In genomic region chr7:111082043-111082821, GRCm38 (mm10) we compare ENCODE assay signal across 8 mouse cellular contexts. TPM values are rescaled to one million over a fixed set of nuclear protein-coding genes. Genes with fewer than 3 reads are reported as not detected.
DNase-seq lines count a peak whose midpoint lies in the region; ATAC-seq and TF ChIP-seq lines count a peak whose summit lies in the region.

No protein-coding gene starts in this region.

- peak overlapping the region; percentile 97 for H3K4me3 ChIP-seq in heart, embryonic 11.5 days (ENCODE audit: low read depth, low read length)
- H3K4me3 ChIP-seq in kidney, embryonic 16.5 days (ENCODE audit: low read length), result peak overlapping the region; percentile 95

- no peak for TF ChIP-seq CTCF in brain, embryonic 14.5 days (IDR thresholded peaks at IDR 0.05; ENCODE audit: borderline replicate concordance, extremely low read depth, insufficient read depth, insufficient read length)

- H3K27me3 ChIP-seq in heart, embryonic 11.5 days (ENCODE audit: control insufficient read depth, insufficient read depth, low read length), result no peaks in the 10 kb centered on the region
- H3K27me3 ChIP-seq in kidney, embryonic 16.5 days (ENCODE audit: insufficient read depth, low read length), result no peaks in the 10 kb centered on the region

- H3K4me1 ChIP-seq in heart, embryonic 11.5 days (ENCODE audit: control insufficient read depth, insufficient read depth, low read length), result peaks cover 9% of the 10 kb centered on the region
- peaks cover 20% of the 10 kb centered on the region for H3K4me1 ChIP-seq in kidney, embryonic 16.5 days (ENCODE audit: insufficient read depth, low read length)

- DNase-seq in B cell, adult 2 months, result peak; percentile 89 to 91
- DNase-seq in brain, embryonic 14.5 days (ENCODE audit: low read depth), result peak; percentile 89
- peak; percentile 88 for DNase-seq in liver
- peak; percentile 59 to 82 for DNase-seq in monocyte, adult 2 months (ENCODE audit: low read depth in 1 of 2, low spot score in 2 of 2)
- peak; percentile 76 to 84 for DNase-seq in spleen, postnatal 14 days (ENCODE audit: low spot score in 2 of 2)

- peak overlapping the region; percentile 82 for H3K4me2 ChIP-seq in heart, embryonic 11.5 days
- peak overlapping the region; percentile 80 for H3K4me2 ChIP-seq in kidney, embryonic 16.5 days (replicated peaks; ENCODE audit: low read depth, low read length)

- H3K9ac ChIP-seq in heart, embryonic 11.5 days (ENCODE audit: low read depth, low read length), result peak overlapping the region; percentile 100
- H3K9ac ChIP-seq in kidney, embryonic 16.5 days (replicated peaks; ENCODE audit: low read length), result peak overlapping the region; percentile 94

- H3K27ac ChIP-seq in heart, embryonic 11.5 days (ENCODE audit: low read depth, low read length), result peak overlapping the region; percentile 100
- H3K27ac ChIP-seq in kidney, embryonic 16.5 days (ENCODE audit: low read length), result peak overlapping the region; percentile 98

- under 1% methylated on average over 72 of the region's 83 CpGs for WGBS in heart, embryonic 11.5 days (ENCODE audit: insufficient replicate concordance)
- WGBS in kidney, embryonic 16.5 days, result under 1% methylated on average over 80 of the region's 83 CpGs

- no peak for TF ChIP-seq POLR2A in brain, embryonic 14.5 days (IDR thresholded peaks at IDR 0.05; ENCODE audit: borderline replicate concordance, extremely low read depth, insufficient read depth, insufficient read length, poor library complexity, severe bottlenecking)

- peak; percentile 68 for ATAC-seq in erythroblast, adult 5-6 weeks (replicated peaks; ENCODE audit: low FRiP score, poor library complexity, severe bottlenecking)
- peak; percentile 71 for ATAC-seq in heart, embryonic 11.5 days (replicated peaks; ENCODE audit: insufficient number of reproducible peaks, low FRiP score, low TSS enrichment)
- peak; percentile 72 for ATAC-seq in kidney, embryonic 16.5 days (ENCODE audit: low FRiP score, low TSS enrichment)

- H3K36me3 ChIP-seq in heart, embryonic 11.5 days (ENCODE audit: control insufficient read depth, insufficient read depth, low read length), result peaks cover 31% of the 10 kb centered on the region
- peaks cover 38% of the 10 kb centered on the region for H3K36me3 ChIP-seq in kidney, embryonic 16.5 days (ENCODE audit: insufficient read depth, low read length)

- no peaks in the 10 kb centered on the region for H3K9me3 ChIP-seq in heart, embryonic 11.5 days (replicated peaks; ENCODE audit: control insufficient read depth, low read length)
- H3K9me3 ChIP-seq in kidney, embryonic 16.5 days (ENCODE audit: low read length), result no peaks in the 10 kb centered on the region

RNA-seq across cellular contexts. Expression of gene Eif4g2, which starts 0.6 kb away (rescaled TPM):
- polyA plus RNA-seq in brain, embryonic 14.5 days (2012; rRNA removed), result 594 and 722 TPM in 2 replicates
- 361 and 474 TPM in 2 replicates for total RNA-seq in erythroblast, adult 5-6 weeks (2015; ENCODE audit: low replicate concordance)
- total RNA-seq in erythroblast, adult 5-6 weeks (2017; ENCODE audit: low replicate concordance), result 338 and 576 TPM in 2 replicates
- 884 and 1,030 TPM in 2 replicates for polyA plus RNA-seq in heart, embryonic 11.5 days (2014; fragmentation: Nextera tagmentation; extraction: Ambion mirVana)
- 856 and 968 TPM in 2 replicates for polyA plus RNA-seq in kidney, embryonic 16.5 days (2015; fragmentation: Nextera tagmentation; extraction: Ambion mirVana)

RNA-seq across cellular contexts. Expression of gene Ctr9, which starts 53.5 kb away (rescaled TPM):
- polyA plus RNA-seq in brain, embryonic 14.5 days (2012; rRNA removed), result 44.9 and 55.8 TPM in 2 replicates
- 12.7 and 17.8 TPM in 2 replicates for total RNA-seq in erythroblast, adult 5-6 weeks (2015; ENCODE audit: low replicate concordance)
- total RNA-seq in erythroblast, adult 5-6 weeks (2017; ENCODE audit: low replicate concordance), result 18.9 and 33.3 TPM in 2 replicates
- polyA plus RNA-seq in heart, embryonic 11.5 days (2014; fragmentation: Nextera tagmentation; extraction: Ambion mirVana), result 46.1 and 53.6 TPM in 2 replicates
- polyA plus RNA-seq in kidney, embryonic 16.5 days (2015; fragmentation: Nextera tagmentation; extraction: Ambion mirVana), result 79.0 and 81.2 TPM in 2 replicates

Comparison
In these comparisons a context has a peak if more than half of its experiments do, and no peak if none do; other contexts are left out.
1. Peak in every context shown above with its lines: DNase-seq, ATAC-seq, H3K4me3 ChIP-seq and H3K27ac ChIP-seq.